Mouse (Mus musculus) heart, embryonic 16.5 days (tissue): ENCODE measurements around the gene Cyp1b1. TPM values are rescaled to one million over a fixed set of nuclear protein-coding genes. Genes with fewer than 3 reads are reported as not detected.

ENCODE experiments used
- polyA plus RNA-seq: library from polyadenylated mRNA; unstranded; fragments of >200 nt; fragmentation: Nextera tagmentation; extraction: Ambion mirVana; gene quantifications from 2 replicates; pipeline ENCODE4 v1.2.1, GENCODE M21; 2015

Cyp1b1 gene
- polyA plus RNA-seq, 1 experiment from 2014 or later, result 2.0 TPM

Other genes starting within 250 kb of the Cyp1b1 start
- 11.7 and 12.5 TPM in 2 replicates for gene Rmdn2, start 103.2 kb downstream of the Cyp1b1 start, polyA plus RNA-seq
- gene Atl2, start 181.1 kb upstream of the Cyp1b1 start, polyA plus RNA-seq, result 24.8 and 29.9 TPM in 2 replicates